Mouse (Mus musculus): Measurements from ENCODE around the gene Nudt7.

- TF ChIP-seq CTCF (IDR thresholded peaks at IDR 0.05; ENCODE audit: control insufficient read depth, insufficient read depth, insufficient replicate concordance, low read depth, low read length) (no peak), POLR2A (IDR thresholded peaks at IDR 0.05; ENCODE audit: control insufficient read depth, low read depth, low read length) (no peak)
These were observed 8.8 kb downstream of the Nudt7 start for GRCm38 (mm10) chr8:114142199-114142598.
